Mouse (Mus musculus): ENCODE data around the gene Heatr3.
"Not testable (repeated sequence)": the region's sequence is repeated elsewhere in the genome, so short reads cannot be mapped to it uniquely, and the experiment has no call there.

GRCm38 (mm10) chr8:88209930-88210827, 72.5 kb downstream of the Heatr3 start:
- not testable (repeated sequence) for TF ChIP-seq POLR2A (IDR thresholded peaks at IDR 0.05; ENCODE audit: borderline replicate concordance, extremely low read depth, low read depth, low read length); CTCF (IDR thresholded peaks at IDR 0.05; ENCODE audit: insufficient read depth, low read length)
